Mouse (Mus musculus) left cerebral cortex, adult 2 months (tissue): ENCODE data around the gene Cabcoco1. TPM values are rescaled to one million over a fixed set of nuclear protein-coding genes. Genes with fewer than 3 reads are reported as not detected.
A peak's percentile ranks its signal among the peaks of the same experiment; 100 is the strongest.

ENCODE experiments used
- DNase-seq, 2 experiments: peaks; one replicate each; pipeline ENCODE4 v3.0.0; 2021 to 2022; ENCODE audit warnings: low spot score in 2 of 2, mixed read lengths in 1 of 2; ENCODE audit errors: extremely low spot score in 1 of 2
- H3K27ac ChIP-seq: fragments of 200-600 bp; 2 replicates; pipeline ENCODE4 v1.8.1; 2022
- H3K4me3 ChIP-seq: fragments of 200-600 bp; 2 replicates; pipeline ENCODE4 v1.8.1; 2022
- CTCF ChIP-seq: fragments of 200-600 bp; IDR thresholded peaks from 2 replicates; pipeline ENCODE4 v1.8.1; 2022; ENCODE audit warnings: antibody characterized with exemption, mild to moderate bottlenecking, moderate library complexity
- intact Hi-C: fragments of 180-260 bp; cut with DNase I; formaldehyde crosslinking; loops from one replicate; pipeline ENCODE4 v1.15.1; 2025
- long read RNA-seq, 2 experiments: library from polyadenylated mRNA; stranded (forward); transcript quantifications; one replicate each; pipeline ENCODE4 v2.0.0; 2021; ENCODE audit warnings: borderline mapping rate in 2 of 2
- total RNA-seq, 2 experiments: library from RNA; stranded (reverse); gene quantifications; 2 replicates each; pipeline ENCODE4 v1.2.3; 2021

The Cabcoco1 gene
- 1 to 10 TPM; 1.7 to 1.8 TPM for total RNA-seq
- long read RNA-seq, experiment 1, partial matches to known transcripts: 0 of 1 reads
- long read RNA-seq, experiment 1, other reads (novel, unspliced or antisense): 0 of 1 reads
- long read RNA-seq, experiment 2, partial matches to known transcripts: 0 of 1 reads
- long read RNA-seq, experiment 2, other reads (novel, unspliced or antisense): 0 of 1 reads

DNA sequence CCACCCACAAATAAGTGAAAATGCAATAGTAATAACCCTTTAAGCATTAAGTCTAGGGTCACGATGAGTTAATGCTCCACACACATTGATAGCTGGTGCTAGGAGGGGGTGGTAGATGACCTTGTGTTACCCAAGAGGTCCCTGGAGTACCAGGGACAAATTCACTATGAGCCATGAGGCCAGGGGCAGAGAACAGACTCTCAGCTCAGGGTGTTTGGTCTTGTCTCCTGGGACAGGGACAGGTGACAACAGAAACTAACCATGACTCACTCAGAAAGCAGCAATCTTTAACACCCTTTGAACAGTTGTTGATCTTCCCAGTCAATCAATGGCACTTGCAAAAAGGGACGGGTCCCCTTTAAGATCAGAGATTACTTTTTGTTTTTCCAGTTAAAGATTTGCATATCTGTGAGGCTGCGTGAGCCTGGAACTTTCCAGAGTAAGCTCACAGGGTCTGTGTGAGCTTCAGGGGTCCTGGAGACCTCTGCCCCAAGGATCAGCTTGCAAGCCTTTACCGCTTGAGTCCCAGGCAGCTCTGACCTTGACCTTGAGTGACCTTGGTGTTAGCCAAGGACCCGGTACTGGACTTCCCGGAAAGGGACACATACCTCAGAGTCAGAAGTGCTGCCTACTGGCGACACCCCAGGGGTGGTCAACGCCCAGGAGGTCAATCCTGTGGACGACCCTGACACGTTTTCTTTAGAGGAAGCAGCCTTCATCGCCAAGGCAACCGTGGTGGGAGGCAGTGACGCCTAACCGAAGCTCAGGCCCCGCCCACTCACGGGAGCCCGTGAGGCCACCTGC, at the start of gene Cabcoco1:
TSS of gene Cabcoco1 (minus strand) at position 758 of the 804 bp plus-strand sequence.
- intact Hi-C loops: loop anchor here (10.0 kb wide), 1 partner anchor 267 kb away; the partner anchor contains the start of gene Arid5b
- Histone ChIP-seq H3K4me3 (peak within 1 kb of the TSS; percentile 52), H3K27ac (peak within 1 kb of the TSS; percentile 84)
- no peak for TF ChIP-seq CTCF
- peak; percentile 68 to 71 for DNase-seq

- TF ChIP-seq CTCF: no peak
- intact Hi-C loops: no loop called here
- Histone ChIP-seq H3K4me3 (no peak overlapping the region), H3K27ac (no peak overlapping the region)
- DNase-seq: no peak
Observed at GRCm38 (mm10) chr10:68589530-68590252, 48.0 kb upstream of the Cabcoco1 start.

DNA sequence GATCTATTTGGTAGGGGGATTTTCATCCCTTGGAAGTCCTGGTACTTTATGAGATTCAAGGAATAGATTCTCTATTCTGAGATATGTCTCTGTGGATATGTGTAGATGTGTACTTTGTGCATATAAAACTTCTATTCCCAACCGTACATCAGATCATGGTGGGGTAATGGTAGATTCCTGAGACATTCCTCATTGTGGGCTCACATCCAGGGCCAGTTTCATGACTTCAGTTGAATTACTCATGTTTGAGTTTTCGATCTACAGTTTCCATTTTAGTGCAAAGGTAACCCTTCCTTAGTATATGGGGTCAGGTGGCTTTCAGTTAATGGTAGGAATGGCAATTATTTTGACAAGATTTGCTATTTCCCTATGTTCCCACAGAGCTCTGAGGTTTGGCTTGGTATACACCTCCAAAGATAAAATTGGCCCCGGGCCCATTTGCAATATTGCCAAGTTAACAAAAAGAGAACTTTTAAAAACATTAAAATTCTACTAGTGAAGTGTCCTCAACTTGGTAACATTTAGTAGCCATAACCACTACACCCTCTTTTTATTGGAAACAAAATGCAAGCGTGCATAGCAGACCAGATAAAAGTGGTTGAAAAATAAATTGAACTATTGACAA, 45.8 kb upstream of the Cabcoco1 start:
- H3K4me3 ChIP-seq: no peak overlapping the region
- intact Hi-C loops: no loop called here
- H3K27ac ChIP-seq: no peak overlapping the region
- no peak for DNase-seq
- TF ChIP-seq CTCF: no peak

- DNase-seq: no peak
- no peak for TF ChIP-seq CTCF
- H3K4me3 ChIP-seq: no peak overlapping the region
- intact Hi-C loops: no loop called here
- no peak overlapping the region for H3K27ac ChIP-seq
Observed at GRCm38 (mm10) chr10:68577321-68577720, 35.6 kb upstream of the Cabcoco1 start.

DNA sequence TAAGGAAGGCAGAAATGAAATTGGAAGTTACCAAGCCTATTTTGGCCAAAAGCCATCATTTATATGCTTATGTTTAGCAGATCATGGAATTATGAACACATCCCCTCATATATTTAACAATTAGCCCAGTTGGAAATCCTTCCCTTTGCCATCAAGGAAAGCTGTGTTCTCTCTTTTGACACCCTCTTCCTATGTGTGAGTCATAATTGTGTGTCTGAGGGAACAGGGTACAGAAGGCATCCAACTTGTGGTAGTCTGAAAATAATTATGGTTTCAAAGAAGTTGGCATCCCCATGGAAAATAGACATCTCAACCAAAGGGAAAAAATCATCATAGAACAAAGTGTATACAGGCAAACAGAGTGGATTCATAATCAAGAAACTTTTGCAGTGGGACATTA, 26.5 kb upstream of the Cabcoco1 start:
- no peak for TF ChIP-seq CTCF
- intact Hi-C loops: loop anchor here (5.0 kb wide), 1 partner anchor 39 kb away; no protein-coding TSS in a partner anchor
- no peak for DNase-seq
- Histone ChIP-seq H3K27ac (no peak overlapping the region), H3K4me3 (no peak overlapping the region)

DNA sequence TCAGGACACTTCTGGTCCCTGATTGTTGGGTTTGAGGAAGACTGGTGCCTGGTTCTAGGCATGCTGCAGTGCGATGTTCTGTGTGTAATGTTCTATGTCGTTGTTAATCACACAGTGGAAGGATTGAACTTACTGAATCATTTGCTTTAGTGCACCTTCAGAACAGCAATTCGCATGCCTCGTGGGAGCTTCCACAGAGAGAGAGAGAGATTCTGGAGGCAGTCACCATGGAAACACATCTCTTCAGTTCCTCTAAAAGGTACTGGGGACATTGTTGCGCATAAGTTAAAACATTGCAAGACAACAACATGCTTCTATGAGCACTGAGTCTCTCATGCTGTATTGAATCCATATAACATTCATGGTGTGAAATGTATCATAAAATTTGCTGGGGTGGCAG, 20.6 kb upstream of the Cabcoco1 start:
- Histone ChIP-seq H3K4me3 (no peak overlapping the region), H3K27ac (peak overlapping the region; percentile 36; the same call in 1 of the 2 replicates)
- no peak for TF ChIP-seq CTCF
- peak in 1 of 2 experiments; percentile 37 for DNase-seq
- intact Hi-C loops: no loop called here

DNA sequence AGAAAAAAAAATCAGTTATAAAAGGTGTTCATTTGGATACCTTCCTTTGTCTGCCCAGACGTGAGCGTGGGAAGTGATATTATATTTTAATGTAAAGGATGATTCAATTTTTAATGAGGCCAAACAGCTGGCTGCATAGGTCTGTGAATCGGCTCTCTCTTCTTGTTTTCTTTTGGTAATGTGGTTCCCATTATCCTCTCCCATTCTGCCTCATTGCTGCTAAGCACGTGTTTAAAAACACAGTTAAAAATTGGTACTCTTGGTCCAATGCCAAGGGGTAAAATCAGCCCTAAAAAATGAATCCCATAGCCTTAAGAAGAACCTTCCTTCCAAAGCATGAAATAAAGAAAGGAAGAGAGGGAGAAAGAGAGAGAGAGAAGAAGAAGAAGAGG, 17.1 kb upstream of the Cabcoco1 start:
- intact Hi-C loops: no loop called here
- TF ChIP-seq CTCF: no peak
- no peak overlapping the region for H3K4me3 ChIP-seq
- no peak for DNase-seq
- H3K27ac ChIP-seq: peak overlapping the region; percentile 30; the same call in 1 of the 2 replicates

DNA sequence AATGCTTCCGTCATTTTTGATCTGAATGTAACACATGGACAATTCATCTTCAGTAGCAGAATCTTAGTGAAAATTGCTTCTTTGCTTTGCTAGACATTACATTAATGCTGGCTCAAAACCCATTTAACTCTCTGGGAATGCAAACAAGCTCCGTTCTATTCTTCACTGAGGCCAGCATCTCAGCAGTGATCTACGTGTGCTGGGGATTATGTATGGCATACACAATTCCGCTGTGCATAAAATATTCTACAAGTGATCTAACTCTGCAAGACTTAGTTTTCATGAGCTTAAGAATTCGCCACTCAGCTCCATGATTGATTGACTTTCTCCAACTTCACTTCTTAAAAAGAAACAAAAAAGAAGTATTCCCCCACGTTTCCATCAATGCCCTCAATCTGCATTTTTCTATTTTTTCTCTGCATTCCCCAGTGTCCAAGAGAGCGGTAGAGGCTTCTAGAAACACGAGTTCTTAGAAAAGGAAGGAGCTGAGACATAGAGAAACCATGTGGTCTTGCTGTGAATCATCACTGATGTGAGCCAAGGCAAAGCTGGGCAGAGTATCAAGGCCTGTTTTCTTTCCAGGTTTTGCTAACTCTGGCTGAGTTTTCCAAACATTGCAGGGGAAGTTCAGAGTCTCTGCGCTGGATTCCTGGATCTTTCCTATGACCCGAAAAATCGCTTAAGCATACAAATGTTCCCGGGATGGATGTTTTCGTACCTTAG, 16.6 kb upstream of the Cabcoco1 start:
- peak; percentile 54 to 69 for DNase-seq
- intact Hi-C loops: no loop called here
- no peak for TF ChIP-seq CTCF
- H3K27ac ChIP-seq: peak overlapping the region; percentile 53; the same call in 1 of the 2 replicates
- H3K4me3 ChIP-seq: no peak overlapping the region

DNA sequence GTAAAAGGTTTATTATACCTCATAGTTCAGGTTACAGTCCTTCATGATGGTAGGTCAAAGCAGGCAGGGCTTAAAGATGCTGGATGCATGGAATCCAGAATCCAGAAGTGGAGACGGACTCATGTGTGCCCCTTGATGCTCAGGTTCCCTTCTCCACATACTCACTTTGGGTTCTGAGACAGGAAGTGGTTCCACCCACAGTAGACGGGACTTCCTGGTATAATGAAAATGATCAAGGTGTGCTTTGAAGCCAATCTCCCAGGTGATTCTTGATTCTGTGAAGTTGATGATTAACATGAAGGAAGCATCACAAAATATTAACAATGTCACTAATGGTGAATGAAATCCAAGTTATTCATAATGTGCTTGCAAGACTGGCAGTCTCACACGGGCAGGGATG, 12.0 kb upstream of the Cabcoco1 start:
- no peak overlapping the region for H3K27ac ChIP-seq
- no peak for DNase-seq
- TF ChIP-seq CTCF: no peak

DNA sequence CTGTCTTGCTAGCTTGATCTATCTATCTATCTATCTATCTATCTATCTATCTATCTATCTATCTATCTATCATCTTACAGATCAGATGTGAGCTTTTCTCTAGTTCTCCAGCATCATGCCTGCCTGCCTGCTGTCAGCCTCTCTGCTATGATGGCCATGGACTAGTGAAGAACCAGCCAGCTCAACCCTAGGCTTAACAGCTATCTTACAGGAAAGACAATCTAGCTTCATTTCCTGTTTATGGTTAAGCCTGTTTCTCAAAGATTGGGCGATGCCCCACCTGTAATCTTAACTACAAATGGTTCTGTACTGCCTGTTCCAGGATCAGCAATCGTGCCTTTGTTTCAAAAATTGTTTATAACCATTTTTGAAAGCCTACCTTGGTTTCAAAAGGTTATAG, 10.9 kb upstream of the Cabcoco1 start:
- intact Hi-C loops: no loop called here
- no peak overlapping the region for H3K4me3 ChIP-seq
- no peak for TF ChIP-seq CTCF
- H3K27ac ChIP-seq: no peak overlapping the region
- no peak for DNase-seq

More for the DNA sequence above, 12.0 kb upstream of the Cabcoco1 start:
- no peak overlapping the region for H3K4me3 ChIP-seq
- intact Hi-C loops: no loop called here

DNA sequence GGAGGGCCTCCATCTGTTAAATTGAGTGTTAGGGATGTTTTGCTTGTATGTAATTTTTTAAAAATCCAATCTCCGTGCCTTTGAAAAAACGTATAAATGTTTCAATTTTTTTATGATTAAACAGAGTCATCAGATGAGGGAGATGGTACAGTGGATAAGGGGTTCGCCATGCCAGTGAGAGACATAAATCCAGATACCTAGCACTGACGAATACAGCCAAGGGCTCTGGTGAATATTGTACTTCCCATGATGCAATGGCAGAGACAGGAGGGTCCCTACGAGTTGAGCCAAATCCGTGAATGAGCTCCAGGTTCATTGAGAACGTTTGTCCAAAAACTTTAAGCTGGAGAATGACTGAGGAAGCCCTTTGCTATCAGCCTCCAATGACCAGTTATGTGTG, 9.6 kb upstream of the Cabcoco1 start:
- no peak for TF ChIP-seq CTCF
- no peak for DNase-seq
- Histone ChIP-seq H3K27ac (no peak overlapping the region), H3K4me3 (no peak overlapping the region)
- intact Hi-C loops: no loop called here
